Mouse (Mus musculus) limb, embryonic 11.5 days (tissue): ENCODE data around the gene Gm2a. TPM values are rescaled to one million over a fixed set of nuclear protein-coding genes. Genes with fewer than 3 reads are reported as not detected.

Source experiments
- ATAC-seq: fragments of 200-750 bp; cut with Nextera tagmentation; 2 replicates; pipeline ENCODE4 v1.8.0; 2017; ENCODE audit warnings: low read depth; ENCODE audit not compliant: insufficient number of reproducible peaks, low FRiP score, low TSS enrichment
- DNase-seq: peaks from one replicate; pipeline ENCODE4 v3.0.0-alpha.2; 2015; ENCODE audit warnings: low spot score
- H3K27ac ChIP-seq: fragments of 300-500 bp; sonication (generic); replicated peaks from 2 replicates; pipeline ENCODE4 v1.5.1; 2014; ENCODE audit warnings: low read depth, mild to moderate bottlenecking, low read length
- H3K27me3 ChIP-seq: fragments of 300-500 bp; sonication (generic); 2 replicates; pipeline ENCODE4 v1.6.1; 2014; ENCODE audit warnings: mild to moderate bottlenecking, low read length, mixed read lengths; ENCODE audit not compliant: control insufficient read depth, insufficient read depth
- H3K36me3 ChIP-seq: fragments of 300-500 bp; sonication (generic); 2 replicates; pipeline ENCODE4 v1.6.1; 2014; ENCODE audit warnings: mild to moderate bottlenecking, low read length, moderate library complexity, mixed read lengths; ENCODE audit not compliant: control insufficient read depth, insufficient read depth
- H3K4me1 ChIP-seq: fragments of 300-500 bp; sonication (generic); 2 replicates; pipeline ENCODE4 v1.6.1; 2014; ENCODE audit warnings: low read length, mixed read lengths; ENCODE audit not compliant: control insufficient read depth, insufficient read depth
- H3K4me2 ChIP-seq: fragments of 300-500 bp; sonication (generic); 2 replicates; pipeline ENCODE4 v1.6.1; 2014; ENCODE audit warnings: low read depth, mild to moderate bottlenecking, moderate library complexity; ENCODE audit not compliant: severe bottlenecking
- H3K4me3 ChIP-seq: fragments of 300-500 bp; sonication (generic); 2 replicates; pipeline ENCODE4 v1.5.1; 2014; ENCODE audit warnings: low read depth, low read length
- H3K9ac ChIP-seq: fragments of 300-500 bp; sonication (generic); 2 replicates; pipeline ENCODE4 v1.6.1; 2014; ENCODE audit warnings: mild to moderate bottlenecking, low read length
- H3K9me3 ChIP-seq: fragments of 300-500 bp; sonication (generic); 2 replicates; pipeline ENCODE4 v1.6.1; 2016; ENCODE audit warnings: low read length; ENCODE audit not compliant: control insufficient read depth
- WGBS: fragments of 180-500 bp; shearing (Covaris S2); extraction: QIAGEN DNeasy Blood & Tissue Kit; methylation state at CpG from one replicate; pipeline ENCODE4 v1.1.7; 2014; 5-methylcytosine and 5-hydroxymethylcytosine counted together
- polyA plus RNA-seq: library from polyadenylated mRNA; unstranded; fragments of >200 nt; fragmentation: Nextera tagmentation; extraction: Ambion mirVana; gene quantifications from 2 replicates; pipeline ENCODE4 v1.2.1, GENCODE M21; 2014

Gene Gm2a
- polyA plus RNA-seq, result 9.0 TPM in 2 replicates

DNA sequence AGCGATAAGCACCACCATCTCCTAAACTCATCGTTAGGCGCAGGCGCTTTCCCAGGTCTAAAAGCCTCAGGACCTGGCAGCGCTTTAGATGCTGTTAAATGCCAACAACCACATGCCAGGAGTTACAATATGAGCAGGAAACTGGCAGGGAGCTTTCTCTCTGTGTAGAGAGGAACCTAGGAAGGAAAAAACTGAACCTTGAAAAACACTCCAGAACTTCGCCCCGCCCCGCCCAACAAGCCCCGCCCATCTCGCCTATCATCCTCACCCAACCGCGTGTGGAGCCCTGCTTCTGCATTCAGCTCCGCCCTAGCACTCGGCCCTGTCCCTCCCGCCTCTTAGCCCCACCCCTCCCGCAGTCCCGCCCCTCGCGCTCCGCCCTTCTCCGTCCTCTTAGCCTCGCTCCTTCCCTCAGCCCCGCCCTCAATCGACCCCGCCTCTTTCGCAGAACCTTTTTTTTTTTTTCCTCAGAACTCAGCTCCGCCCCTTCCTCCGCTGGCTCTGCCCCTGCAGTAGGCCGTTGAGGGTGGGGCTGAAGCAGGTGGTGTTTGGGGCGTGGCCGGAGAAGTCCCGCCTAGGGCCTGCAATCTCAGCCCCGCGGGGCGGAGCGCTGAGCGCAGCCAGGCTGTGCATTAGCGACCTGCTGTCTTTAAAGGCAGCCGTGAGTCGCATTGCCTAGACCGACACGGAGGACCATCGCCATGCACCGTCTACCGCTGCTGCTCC, at the start of gene Gm2a:
Gene Gm2a, plus strand, starts transcription at position 653 of the 726 bp plus-strand sequence.
- peak; percentile 97 for ATAC-seq

DNA sequence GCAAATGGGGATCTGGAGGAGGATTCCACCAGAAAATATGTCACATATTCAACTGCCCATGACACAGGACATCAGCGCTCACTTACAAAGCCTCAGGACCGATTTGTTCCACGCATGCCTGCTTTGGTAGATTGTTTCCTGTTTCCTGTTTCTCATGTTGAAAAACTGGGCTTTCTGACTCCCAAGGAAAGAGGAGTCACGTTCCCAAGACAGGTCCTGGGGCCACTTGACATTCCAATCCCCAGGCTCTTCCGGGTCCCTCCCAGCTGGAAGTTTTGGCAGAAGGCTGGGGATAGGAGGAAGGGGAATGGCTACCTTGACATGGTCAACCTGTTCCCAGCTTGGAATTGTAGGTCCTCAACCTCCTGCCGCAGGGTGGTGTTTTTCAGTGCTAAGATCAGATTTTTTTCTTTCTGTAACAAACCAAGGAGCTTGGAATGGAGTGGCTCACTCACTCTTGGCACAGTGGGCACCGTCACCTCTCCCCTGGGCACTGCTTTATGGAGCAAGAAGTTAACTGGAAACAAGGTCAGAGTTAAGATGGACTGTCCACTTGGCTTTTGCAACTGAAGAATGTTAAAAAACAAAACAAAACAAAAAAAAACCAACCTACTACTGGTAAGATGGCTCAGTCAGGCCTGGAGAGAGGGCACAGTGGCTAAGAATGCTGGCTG, 46.9 kb upstream of the Gm2a start:
- Histone ChIP-seq H3K4me3 (no peak overlapping the region), H3K4me2 (no peak overlapping the region), H3K9ac (no peak overlapping the region), H3K9me3 (no peaks in the 10 kb centered on the region), H3K4me1 (no peaks in the 10 kb centered on the region), H3K27ac (no peak overlapping the region), H3K27me3 (no peaks in the 10 kb centered on the region), H3K36me3 (no peaks in the 10 kb centered on the region)
- DNase-seq (no peak), ATAC-seq (no peak)
- WGBS, result 83% methylated on average over 7 of the region's 7 CpGs

More for the DNA sequence above, at the start of gene Gm2a:
- peak within 1 kb of the TSS; percentile 46 for H3K4me3 ChIP-seq
- DNase-seq, result peak; percentile 97
- no peaks in the 10 kb centered on the region for H3K27me3 ChIP-seq
- H3K36me3 ChIP-seq, result no peaks in the 10 kb centered on the region
- 0 out of 2 replicates have a peak, but pooled peaks cover 2% of the 10 kb centered on the region for H3K4me1 ChIP-seq
- no peaks in the 10 kb centered on the region for H3K9me3 ChIP-seq
- H3K27ac ChIP-seq, result no peak within 1 kb of the TSS
- 2% methylated on average over 41 of the region's 45 CpGs for WGBS
- H3K4me2 ChIP-seq, result peak within 1 kb of the TSS; percentile 77
- peak within 1 kb of the TSS; percentile 56 for H3K9ac ChIP-seq

DNA sequence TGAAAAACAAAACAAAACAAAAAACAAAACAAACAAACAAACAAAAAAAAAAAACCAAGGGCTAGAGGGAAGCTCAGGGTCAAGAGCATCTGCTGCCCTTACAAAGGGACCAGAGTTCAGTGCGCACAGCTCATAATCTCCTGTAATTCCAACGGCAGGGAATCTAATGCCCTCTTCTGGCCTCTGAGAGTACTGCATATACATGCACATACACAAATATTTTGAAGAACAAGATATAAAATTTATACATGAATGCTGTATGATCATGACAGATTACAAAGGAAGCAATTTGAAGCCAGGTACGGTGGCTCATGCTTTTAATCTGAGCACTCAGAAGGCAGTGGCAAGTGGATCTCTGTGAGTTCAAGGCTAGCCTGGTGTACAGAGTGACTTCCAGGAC, 40.4 kb upstream of the Gm2a start:
- Histone ChIP-seq H3K36me3 (no peaks in the 10 kb centered on the region), H3K9ac (no peak overlapping the region), H3K27ac (no peak overlapping the region), H3K4me1 (no peaks in the 10 kb centered on the region), H3K9me3 (no peaks in the 10 kb centered on the region), H3K27me3 (no peaks in the 10 kb centered on the region), H3K4me3 (no peak overlapping the region), H3K4me2 (no peak overlapping the region)
- no peak for ATAC-seq
- DNase-seq, result no peak
- WGBS, result 85% methylated on average over 3 of the region's 3 CpGs

DNA sequence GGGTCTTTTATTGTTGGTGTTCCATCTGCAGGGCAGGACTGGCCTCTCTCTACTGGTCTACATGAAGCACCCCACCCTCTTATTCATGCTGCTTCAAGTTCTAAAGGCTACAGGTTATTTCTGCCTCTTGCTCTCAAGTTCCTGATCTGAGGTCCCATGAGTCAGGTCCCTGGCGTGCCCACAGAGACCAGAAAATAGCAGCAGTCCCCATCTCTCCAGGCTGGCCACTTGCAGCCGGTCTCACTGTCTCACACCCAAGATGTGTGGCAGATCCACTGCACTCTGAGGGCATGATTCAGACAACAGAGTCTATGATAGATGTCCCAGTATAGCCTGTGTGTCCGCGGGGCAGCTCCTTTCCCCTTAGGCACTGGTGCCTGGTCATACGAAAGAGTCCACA, 37.1 kb upstream of the Gm2a start:
- Histone ChIP-seq H3K9ac (no peak overlapping the region), H3K27ac (no peak overlapping the region), H3K4me1 (peaks cover 4% of the 10 kb centered on the region; the same call in 1 of the 2 replicates), H3K4me3 (no peak overlapping the region), H3K4me2 (no peak overlapping the region), H3K9me3 (no peaks in the 10 kb centered on the region), H3K27me3 (no peaks in the 10 kb centered on the region), H3K36me3 (no peaks in the 10 kb centered on the region)
- WGBS, result 95% methylated on average over 5 of the region's 5 CpGs
- DNase-seq, result no peak
- ATAC-seq, result no peak

DNA sequence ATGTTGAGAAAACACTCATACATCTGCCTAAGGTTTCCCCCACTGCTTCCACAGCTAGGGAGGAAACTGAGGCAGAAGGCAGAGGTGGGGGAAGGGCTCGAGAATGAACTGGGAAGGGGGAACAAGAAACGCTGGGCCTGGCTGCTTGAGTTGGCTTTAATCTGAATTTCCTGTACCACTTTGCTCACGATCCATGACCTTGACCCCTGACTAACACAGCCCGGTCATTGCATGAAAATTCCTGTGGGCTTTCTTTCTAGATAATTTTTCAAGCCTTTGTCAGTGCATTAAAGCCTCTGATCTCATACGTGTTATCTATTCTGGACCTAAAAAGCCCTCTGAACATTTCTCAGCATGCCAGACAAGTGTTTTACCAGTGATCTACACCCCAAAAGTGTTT, 35.1 kb upstream of the Gm2a start:
- Histone ChIP-seq H3K4me1 (peaks cover 4% of the 10 kb centered on the region; the same call in 1 of the 2 replicates), H3K27me3 (no peaks in the 10 kb centered on the region), H3K9ac (no peak overlapping the region), H3K36me3 (no peaks in the 10 kb centered on the region), H3K9me3 (no peaks in the 10 kb centered on the region), H3K27ac (no peak overlapping the region), H3K4me2 (no peak overlapping the region), H3K4me3 (no peak overlapping the region)
- 41% methylated on average over 5 of the region's 5 CpGs for WGBS
- ATAC-seq (no peak), DNase-seq (no peak)

DNA sequence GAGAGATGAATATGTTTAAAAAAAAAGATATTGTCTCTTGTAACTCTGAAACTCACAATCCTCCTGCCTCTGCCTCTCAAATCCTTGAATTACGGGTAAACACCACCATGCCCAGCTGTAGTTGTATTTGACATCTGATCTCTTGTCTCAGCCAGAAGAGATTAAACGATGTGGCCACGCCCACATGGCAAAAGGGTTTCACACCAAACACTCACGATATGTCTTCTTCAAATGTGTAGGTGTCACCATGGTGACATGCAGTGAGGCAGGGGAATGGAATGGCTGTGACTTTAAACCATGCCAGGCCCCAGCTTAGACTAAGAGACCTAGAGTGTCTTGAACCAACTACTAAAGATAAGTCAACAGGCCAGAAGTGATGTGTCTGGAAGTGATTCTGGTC, 31.0 kb upstream of the Gm2a start:
- WGBS, result 57% methylated on average over 4 of the region's 4 CpGs
- no peaks in the 10 kb centered on the region for H3K27me3 ChIP-seq
- no peak overlapping the region for H3K4me2 ChIP-seq
- DNase-seq (no peak), ATAC-seq (no peak)
- H3K4me1 ChIP-seq, result peaks cover 4% of the 10 kb centered on the region; the same call in 1 of the 2 replicates
- H3K36me3 ChIP-seq, result no peaks in the 10 kb centered on the region
- no peak overlapping the region for H3K9ac ChIP-seq
- H3K9me3 ChIP-seq, result no peaks in the 10 kb centered on the region
- no peak overlapping the region for H3K27ac ChIP-seq
- no peak overlapping the region for H3K4me3 ChIP-seq

DNA sequence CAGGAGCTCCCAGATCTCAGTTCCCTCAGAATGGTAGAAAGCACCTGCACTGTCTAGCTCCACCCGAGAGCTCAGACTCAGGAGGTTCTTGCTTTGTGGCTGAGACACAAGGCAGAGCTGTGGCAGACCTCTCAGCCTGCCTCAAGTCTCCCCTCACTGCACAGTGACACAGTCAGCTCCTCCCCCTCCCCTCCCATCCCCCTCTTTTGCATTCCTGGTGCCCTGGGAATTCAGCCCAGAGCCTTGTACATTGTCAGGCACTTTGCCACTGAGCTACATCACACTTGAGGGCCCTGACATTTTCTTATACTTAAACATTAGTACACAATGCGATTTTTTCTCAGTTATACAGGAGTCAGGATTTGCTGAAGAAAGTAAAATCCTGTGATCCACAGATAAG, 28.9 kb upstream of the Gm2a start:
- H3K36me3 ChIP-seq, result no peaks in the 10 kb centered on the region

DNA sequence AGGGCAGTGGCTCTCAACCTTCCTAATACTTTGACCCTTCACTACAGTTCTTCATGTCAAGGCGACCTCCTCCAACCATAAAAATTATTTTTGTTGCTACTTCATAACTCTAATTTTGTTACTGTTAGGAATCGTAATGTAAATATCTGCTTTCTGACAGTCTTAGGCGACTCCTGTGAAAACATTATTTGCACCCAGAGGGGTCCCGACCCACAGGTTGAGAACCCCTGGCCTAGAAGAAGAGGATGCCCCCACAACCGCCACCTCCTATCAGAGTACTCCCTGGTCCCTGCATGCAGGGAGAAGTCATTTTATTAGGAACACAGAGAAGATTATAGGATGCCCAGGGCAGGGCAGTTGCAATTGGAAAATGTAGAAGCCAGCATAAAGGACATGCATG, 26.6 kb upstream of the Gm2a start:
- Histone ChIP-seq H3K4me2 (no peak overlapping the region), H3K9ac (no peak overlapping the region), H3K9me3 (no peaks in the 10 kb centered on the region), H3K27ac (no peak overlapping the region), H3K27me3 (no peaks in the 10 kb centered on the region), H3K4me1 (no peaks in the 10 kb centered on the region), H3K4me3 (no peak overlapping the region), H3K36me3 (no peaks in the 10 kb centered on the region)
- no peak for DNase-seq
- no peak for ATAC-seq
- 86% methylated on average over 5 of the region's 5 CpGs for WGBS

More for the DNA sequence above, 28.9 kb upstream of the Gm2a start:
- no peak for DNase-seq
- H3K4me3 ChIP-seq, result no peak overlapping the region
- 59% methylated on average over 2 of the region's 2 CpGs for WGBS
- no peaks in the 10 kb centered on the region for H3K9me3 ChIP-seq
- no peaks in the 10 kb centered on the region for H3K4me1 ChIP-seq
- no peak overlapping the region for H3K27ac ChIP-seq
- no peak overlapping the region for H3K4me2 ChIP-seq
- ATAC-seq, result no peak
- no peak overlapping the region for H3K9ac ChIP-seq
- H3K27me3 ChIP-seq, result no peaks in the 10 kb centered on the region
